11 mouse cellular contexts compared by ENCODE assay signal in genomic region chr17:84119221-84120017, GRCm38 (mm10).
DNase-seq lines count a peak whose midpoint lies in the region; ATAC-seq lines count a peak whose summit lies in the region.
"Had no signal": no experiment of that assay in that cellular context is flagged by ENCODE, and none has a peak within 500 bp of the region (broad histone marks: within the 10 kb centered on the region; RNA-seq: fewer than 3 reads in every experiment).

No protein-coding gene starts in this region.

- ATAC-seq in limb, embryonic 15.5 days (ENCODE audit: insufficient number of reproducible peaks, low FRiP score, low TSS enrichment, low read depth) = no peak
- peak; percentile 58 for ATAC-seq in neutrophil, adult 5-6 weeks (ENCODE audit: extremely low read depth, insufficient number of reproducible peaks, low FRiP score, poor library complexity, severe bottlenecking)
- no peak for ATAC-seq in midbrain, embryonic 11.5 days (ENCODE audit: low FRiP score)

- no peaks in the 10 kb centered on the region for H3K27me3 ChIP-seq in limb, embryonic 15.5 days
- H3K27me3 ChIP-seq in midbrain, embryonic 11.5 days (ENCODE audit: control insufficient read depth, insufficient read depth, low read length) = no peaks in the 10 kb centered on the region
- H3K27me3 ChIP-seq: midbrain, embryonic 12.5 days had no signal

- H3K4me1 ChIP-seq in limb, embryonic 15.5 days = peaks cover 42% of the 10 kb centered on the region
- H3K4me1 ChIP-seq in midbrain, embryonic 11.5 days (ENCODE audit: control insufficient read depth, insufficient read depth, low read length) = no peaks in the 10 kb centered on the region
- H3K4me1 ChIP-seq: midbrain, embryonic 12.5 days had no signal

- no peak overlapping the region for H3K4me2 ChIP-seq in limb, embryonic 15.5 days
- H3K4me2 ChIP-seq in midbrain, embryonic 11.5 days = no peak overlapping the region
- H3K4me2 ChIP-seq: midbrain, embryonic 12.5 days had no signal

- no peak overlapping the region for H3K9ac ChIP-seq in limb, embryonic 15.5 days
- H3K9ac ChIP-seq in midbrain, embryonic 11.5 days (ENCODE audit: low read length) = no peak overlapping the region
- H3K9ac ChIP-seq: midbrain, embryonic 12.5 days had no signal

- H3K9me3 ChIP-seq in limb, embryonic 15.5 days = no peaks in the 10 kb centered on the region
- no peaks in the 10 kb centered on the region for H3K9me3 ChIP-seq in midbrain, embryonic 11.5 days (ENCODE audit: control insufficient read depth, low read length)
- H3K9me3 ChIP-seq: midbrain, embryonic 12.5 days had no signal

- no peaks in the 10 kb centered on the region for H3K36me3 ChIP-seq in limb, embryonic 15.5 days
- H3K36me3 ChIP-seq in midbrain, embryonic 11.5 days (ENCODE audit: control insufficient read depth, insufficient read depth, low read length) = no peaks in the 10 kb centered on the region
- H3K36me3 ChIP-seq: midbrain, embryonic 12.5 days had no signal

- peak; percentile 49 for DNase-seq in 3134 (ENCODE audit: extremely low read depth, insufficient read length, low spot score)
- DNase-seq in CD4-positive, CD25-positive, alpha-beta regulatory T cell, adult 2 months (ENCODE audit: low read depth, low spot score) = peak; percentile 97
- DNase-seq in layer of hippocampus, postnatal 14 days (ENCODE audit: low spot score in 2 of 2) = no peak
- no peak for DNase-seq in kidney, adult 18-20 months
- no peak for DNase-seq in urinary bladder, adult 2 months (ENCODE audit: low spot score)
- no peak for DNase-seq in midbrain, embryonic 11.5 days (ENCODE audit: low spot score, missing footprints)
- DNase-seq: adrenal gland, adult 8-10 months; kidney, adult 2 months had no signal

- H3K4me3 ChIP-seq in limb, embryonic 15.5 days = no peak overlapping the region
- no peak overlapping the region for H3K4me3 ChIP-seq in midbrain, embryonic 11.5 days (ENCODE audit: low read depth, low read length)
- H3K4me3 ChIP-seq: midbrain, embryonic 12.5 days had no signal

- WGBS in limb, embryonic 15.5 days = 86% methylated on average over 16 of the region's 16 CpGs
- 87% methylated on average over 16 of the region's 16 CpGs for WGBS in midbrain, embryonic 11.5 days

- 0 out of 2 replicates have a peak overlapping the region, but pooled peaks have one; percentile 12 for H3K27ac ChIP-seq in limb, embryonic 15.5 days
- no peak overlapping the region for H3K27ac ChIP-seq in midbrain, embryonic 11.5 days (ENCODE audit: low read depth, low read length)
- H3K27ac ChIP-seq: midbrain, embryonic 12.5 days had no signal

Comparison
In these comparisons a context has a peak if more than half of its experiments do, and no peak if none do; other contexts are left out.
1. DNase-seq: peak in 3134 (single experiment) and CD4-positive, CD25-positive, alpha-beta regulatory T cell, adult 2 months (single experiment); none in layer of hippocampus, postnatal 14 days (0 of 2), kidney, adult 18-20 months (single experiment), urinary bladder, adult 2 months (single experiment) and midbrain, embryonic 11.5 days (single experiment).